Mouse (Mus musculus) urinary bladder, postnatal 25 days (tissue): ENCODE data around the gene Fbp1.
"Not testable (repeated sequence)": the region's sequence is repeated elsewhere in the genome, so short reads cannot be mapped to it uniquely, and the experiment has no call there.

Source experiments
- DNase-seq: peaks from one replicate; pipeline ENCODE4 v3.0.0; 2022; ENCODE audit warnings: low spot score

Gene Fbp1

GRCm38 (mm10) chr13:62887712-62888441 is at the start of gene Fbp1:
Fbp1 (minus strand) TSS chr13:62888282.
- no peak for DNase-seq

GRCm38 (mm10) chr13:62932452-62932851 is 44.4 kb upstream of the Fbp1 start:
- no peak for DNase-seq

- DNase-seq: no peak
Observed at GRCm38 (mm10) chr13:62929766-62930389, 41.8 kb upstream of the Fbp1 start.

GRCm38 (mm10) chr13:62929144-62929543 is 41.1 kb upstream of the Fbp1 start:
- DNase-seq: not testable (repeated sequence)

GRCm38 (mm10) chr13:62927470-62927869 is 39.4 kb upstream of the Fbp1 start:
- no peak for DNase-seq

- DNase-seq: peak; percentile 48
Observed at GRCm38 (mm10) chr13:62926479-62926878, 38.4 kb upstream of the Fbp1 start.

- DNase-seq: no peak
Observed at GRCm38 (mm10) chr13:62923182-62923581, 35.1 kb upstream of the Fbp1 start.

- DNase-seq: no peak
Observed at GRCm38 (mm10) chr13:62922645-62923044, 34.6 kb upstream of the Fbp1 start.

GRCm38 (mm10) chr13:62919647-62920341 is 31.7 kb upstream of the Fbp1 start:
- peak; percentile 84 for DNase-seq

GRCm38 (mm10) chr13:62917416-62918110 is 29.5 kb upstream of the Fbp1 start:
- no peak for DNase-seq

- no peak for DNase-seq
Observed at GRCm38 (mm10) chr13:62916675-62917074, 28.6 kb upstream of the Fbp1 start.

GRCm38 (mm10) chr13:62911575-62911974 is 23.5 kb upstream of the Fbp1 start:
- no peak for DNase-seq

GRCm38 (mm10) chr13:62910206-62910605 is 22.1 kb upstream of the Fbp1 start:
- DNase-seq: no peak

GRCm38 (mm10) chr13:62909776-62910175 is 21.7 kb upstream of the Fbp1 start:
- no peak for DNase-seq

GRCm38 (mm10) chr13:62908163-62908559 is 20.1 kb upstream of the Fbp1 start:
- no peak for DNase-seq

- DNase-seq: no peak
Observed at GRCm38 (mm10) chr13:62907527-62908162, 19.6 kb upstream of the Fbp1 start.

GRCm38 (mm10) chr13:62901139-62901538 is 13.1 kb upstream of the Fbp1 start:
- DNase-seq: no peak

GRCm38 (mm10) chr13:62897927-62898646 is 10.0 kb upstream of the Fbp1 start:
- DNase-seq: no peak

GRCm38 (mm10) chr13:62893044-62893842 is 5.2 kb upstream of the Fbp1 start:
- no peak for DNase-seq

GRCm38 (mm10) chr13:62889311-62889710 is 1.2 kb upstream of the Fbp1 start:
- DNase-seq: no peak
